8 mouse cellular contexts compared by ENCODE assay signal in genomic region chr2:13574066-13574800, GRCm38 (mm10). TPM values are rescaled to one million over a fixed set of nuclear protein-coding genes. Genes with fewer than 3 reads are reported as not detected.
DNase-seq lines count a peak whose midpoint lies in the region; ATAC-seq lines count a peak whose summit lies in the region.

No protein-coding gene starts in this region.

- peaks cover 48% of the 10 kb centered on the region for H3K4me1 ChIP-seq in forebrain, embryonic 13.5 days
- peaks cover 41% of the 10 kb centered on the region for H3K4me1 ChIP-seq in megakaryocyte, embryonic 14.5 days

- no peaks in the 10 kb centered on the region for H3K9me3 ChIP-seq in forebrain, embryonic 13.5 days (replicated peaks)
- H3K9me3 ChIP-seq in megakaryocyte, embryonic 14.5 days = no peaks in the 10 kb centered on the region

- H3K36me3 ChIP-seq in forebrain, embryonic 13.5 days (ENCODE audit: poor library complexity, severe bottlenecking) = peaks cover 17% of the 10 kb centered on the region
- peaks cover 11% of the 10 kb centered on the region for H3K36me3 ChIP-seq in megakaryocyte, embryonic 14.5 days (replicated peaks; ENCODE audit: low read length)

- peak overlapping the region; percentile 95 for H3K9ac ChIP-seq in forebrain, embryonic 13.5 days

- peak; percentile 96 for DNase-seq in NIH3T3 (ENCODE audit: low read depth)
- peak; percentile 78 for DNase-seq in c-Kit-positive CD71-negative TER-119-negative erythroid progenitor cells, embryonic 14.5 days (ENCODE audit: low read depth)
- peak; percentile 90 for DNase-seq in heart, postnatal 4 days
- DNase-seq in layer of hippocampus, postnatal 25 days (ENCODE audit: extremely low spot score in 1 of 2, low spot score in 1 of 2) = peak; percentile 15 to 23
- DNase-seq in right cerebral cortex, postnatal 14 days = peak; percentile 15
- DNase-seq in urinary bladder, postnatal 4 days (ENCODE audit: low spot score in 2 of 2) = peak; percentile 77 to 83

- H3K4me3 ChIP-seq in forebrain, embryonic 13.5 days = peak overlapping the region; percentile 63
- H3K4me3 ChIP-seq in megakaryocyte, embryonic 14.5 days (replicated peaks) = peak overlapping the region; percentile 95

- H3K27ac ChIP-seq in forebrain, embryonic 13.5 days = peak overlapping the region; percentile 97

- H3K27me3 ChIP-seq in forebrain, embryonic 13.5 days = no peaks in the 10 kb centered on the region
- H3K27me3 ChIP-seq in megakaryocyte, embryonic 14.5 days (replicated peaks) = peaks cover 62% of the 10 kb centered on the region

- H3K4me2 ChIP-seq in forebrain, embryonic 13.5 days = peak overlapping the region; percentile 75

- under 1% methylated on average over 46 of the region's 46 CpGs for WGBS in forebrain, embryonic 13.5 days

- ATAC-seq in forebrain, embryonic 13.5 days = peak; percentile 92

RNA-seq across cellular contexts. Expression of gene Vim, which starts 0.5 kb away (rescaled TPM):
- polyA plus RNA-seq in forebrain, embryonic 13.5 days (2015; fragmentation: Nextera tagmentation; extraction: Ambion mirVana) = 895 and 906 TPM in 2 replicates
- total RNA-seq in heart, postnatal 4 days (2021) = 1,000 to 10,000 TPM; 1,329 to 1,381 TPM
- 10 to 100 TPM; 57.6 to 62.8 TPM for total RNA-seq in layer of hippocampus, postnatal 25 days (2021)
- polyA plus RNA-seq in megakaryocyte, embryonic 14.5 days (2012; ENCODE audit: insufficient read depth, low replicate concordance) = 168 and 727 TPM in 2 replicates

RNA-seq across cellular contexts. Expression of gene Trdmt1, which starts 29.8 kb away (rescaled TPM):
- 8.6 and 9.7 TPM in 2 replicates for polyA plus RNA-seq in forebrain, embryonic 13.5 days (2015; fragmentation: Nextera tagmentation; extraction: Ambion mirVana)
- total RNA-seq in heart, postnatal 4 days (2021) = 10 to 100 TPM; 11.3 to 14.4 TPM
- total RNA-seq in layer of hippocampus, postnatal 25 days (2021) = 1 to 10 TPM; 4.8 to 6.4 TPM
- 0.82 TPM in 1 of 2 replicates, not detected in the other for polyA plus RNA-seq in megakaryocyte, embryonic 14.5 days (2012; ENCODE audit: insufficient read depth, low replicate concordance)

Comparison
In these comparisons a context has a peak if more than half of its experiments do, and no peak if none do; other contexts are left out.
1. Peak in every context shown above with its lines: DNase-seq, ATAC-seq, H3K4me3 ChIP-seq and H3K27ac ChIP-seq.
2. DNase-seq: peak in every context shown above with its lines; median percentile 96 in NIH3T3; 90 in heart, postnatal 4 days; 80 in urinary bladder, postnatal 4 days; 78 in c-Kit-positive CD71-negative TER-119-negative erythroid progenitor cells, embryonic 14.5 days; 19 in layer of hippocampus, postnatal 25 days; 15 in right cerebral cortex, postnatal 14 days.
3. RNA of gene Vim, which starts 0.5 kb away (total RNA-seq): 1,329 to 1,381 TPM in heart, postnatal 4 days; 57.6 to 62.8 TPM in layer of hippocampus, postnatal 25 days; every median in the first group is over 10 times any median in the second.